Mouse (Mus musculus) mouse trophoblast stem cell (cell line): ENCODE data around the gene Pla2g4b.

Source experiments
- in situ Hi-C, 2 experiments: fragments of 300-500 bp; cut with MseI, MboI; formaldehyde crosslinking; loops; 2 replicates in 1 of 2; 3 replicates in 1 of 2; pipeline ENCODE4 v1.15.1; 2025

The Pla2g4b gene

DNA sequence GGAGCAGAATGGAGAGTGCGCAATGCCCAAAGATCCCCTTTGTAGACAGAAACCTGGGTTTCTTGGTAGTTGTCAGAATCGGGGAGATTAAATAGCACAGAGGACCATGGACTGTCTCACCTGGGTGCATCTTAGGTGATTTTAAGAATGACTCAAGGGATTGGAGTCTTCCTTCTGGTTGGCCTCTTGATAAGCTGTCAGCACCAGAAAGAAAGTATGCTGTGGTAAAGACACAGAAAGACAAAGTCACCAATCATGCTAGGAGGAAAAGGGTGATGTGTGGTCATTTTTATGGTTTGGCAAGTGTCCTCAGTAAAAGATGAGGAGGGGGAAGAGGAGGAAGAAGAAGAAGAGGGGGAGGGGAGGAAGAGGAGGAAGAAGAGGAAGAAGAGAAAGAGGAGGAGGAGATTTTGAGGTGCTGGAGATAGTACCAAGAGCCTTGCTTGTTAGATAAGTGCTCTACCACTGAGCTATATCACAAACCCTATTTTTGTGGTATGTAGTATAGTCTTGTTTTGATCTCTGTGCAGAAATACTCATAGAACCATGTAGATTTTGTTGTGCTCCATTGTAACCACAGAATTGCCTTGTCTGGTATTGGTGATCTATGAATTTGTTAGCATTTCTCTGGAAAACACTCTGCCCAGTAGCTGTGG is 19.3 kb upstream of the Pla2g4b start:
- in situ Hi-C loops, result loop anchor here in 1 of 2 experiments (5.0 kb wide), 1 partner anchor 37 kb away; no protein-coding TSS in a partner anchor

DNA sequence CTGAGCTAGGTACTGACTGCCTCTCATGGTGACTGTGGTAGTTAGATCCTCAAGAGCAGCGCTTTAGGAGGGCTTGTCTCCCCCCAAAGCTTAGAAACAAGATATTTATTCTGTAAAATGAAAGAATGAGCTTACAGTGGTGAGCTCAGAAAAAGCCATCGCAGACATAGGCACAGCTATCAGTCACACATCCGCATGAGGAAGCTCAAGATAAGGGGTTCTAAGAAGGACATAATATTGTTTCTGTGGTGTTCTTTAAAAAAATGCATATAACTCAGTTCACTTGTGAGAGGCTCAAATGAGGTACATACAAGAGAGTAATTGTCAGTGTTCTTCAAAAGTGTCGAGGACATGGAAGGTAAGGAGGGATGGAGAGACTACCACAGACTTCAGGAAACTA is 17.3 kb upstream of the Pla2g4b start:
- in situ Hi-C loops, result no loop called here

DNA sequence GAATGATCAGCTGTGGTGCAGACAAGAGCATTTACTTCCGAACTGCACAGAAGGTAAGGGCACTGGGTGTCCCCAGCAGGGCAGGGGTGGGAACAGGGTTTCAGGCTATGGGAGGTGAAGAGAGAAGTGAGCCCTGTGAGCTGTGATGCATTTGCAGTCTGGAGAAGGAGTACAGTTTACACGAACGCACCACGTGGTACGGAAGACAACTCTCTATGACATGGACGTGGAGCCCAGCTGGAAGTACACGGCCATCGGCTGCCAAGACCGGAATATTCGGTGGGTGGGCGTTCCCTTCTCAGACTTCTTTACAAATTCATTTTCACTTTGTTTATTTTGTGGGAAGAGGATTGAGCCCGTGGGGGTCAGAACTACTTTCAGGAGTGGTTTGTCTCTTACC is 15.6 kb upstream of the Pla2g4b start:
- in situ Hi-C loops, result no loop called here

DNA sequence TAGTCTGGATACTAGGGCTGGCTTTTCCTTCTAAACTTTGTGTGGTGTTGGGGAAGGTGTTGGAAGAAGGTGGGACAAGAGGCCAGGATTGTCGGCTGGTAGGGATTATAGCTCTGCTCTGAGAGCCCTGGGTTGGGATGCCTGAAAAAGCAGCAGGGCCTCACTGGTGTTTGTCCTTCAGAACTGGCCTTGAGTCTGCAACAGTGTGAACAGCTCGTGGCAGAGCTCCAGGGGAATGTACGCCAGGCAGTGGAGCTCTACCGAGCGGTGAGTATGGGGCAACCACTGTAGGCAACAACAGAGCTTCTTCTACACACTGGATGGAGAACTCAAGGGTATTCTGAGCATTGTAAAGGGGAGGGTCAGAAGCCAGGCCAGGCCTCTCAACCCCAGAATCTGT is 8.9 kb upstream of the Pla2g4b start:
- in situ Hi-C loops, result no loop called here

DNA sequence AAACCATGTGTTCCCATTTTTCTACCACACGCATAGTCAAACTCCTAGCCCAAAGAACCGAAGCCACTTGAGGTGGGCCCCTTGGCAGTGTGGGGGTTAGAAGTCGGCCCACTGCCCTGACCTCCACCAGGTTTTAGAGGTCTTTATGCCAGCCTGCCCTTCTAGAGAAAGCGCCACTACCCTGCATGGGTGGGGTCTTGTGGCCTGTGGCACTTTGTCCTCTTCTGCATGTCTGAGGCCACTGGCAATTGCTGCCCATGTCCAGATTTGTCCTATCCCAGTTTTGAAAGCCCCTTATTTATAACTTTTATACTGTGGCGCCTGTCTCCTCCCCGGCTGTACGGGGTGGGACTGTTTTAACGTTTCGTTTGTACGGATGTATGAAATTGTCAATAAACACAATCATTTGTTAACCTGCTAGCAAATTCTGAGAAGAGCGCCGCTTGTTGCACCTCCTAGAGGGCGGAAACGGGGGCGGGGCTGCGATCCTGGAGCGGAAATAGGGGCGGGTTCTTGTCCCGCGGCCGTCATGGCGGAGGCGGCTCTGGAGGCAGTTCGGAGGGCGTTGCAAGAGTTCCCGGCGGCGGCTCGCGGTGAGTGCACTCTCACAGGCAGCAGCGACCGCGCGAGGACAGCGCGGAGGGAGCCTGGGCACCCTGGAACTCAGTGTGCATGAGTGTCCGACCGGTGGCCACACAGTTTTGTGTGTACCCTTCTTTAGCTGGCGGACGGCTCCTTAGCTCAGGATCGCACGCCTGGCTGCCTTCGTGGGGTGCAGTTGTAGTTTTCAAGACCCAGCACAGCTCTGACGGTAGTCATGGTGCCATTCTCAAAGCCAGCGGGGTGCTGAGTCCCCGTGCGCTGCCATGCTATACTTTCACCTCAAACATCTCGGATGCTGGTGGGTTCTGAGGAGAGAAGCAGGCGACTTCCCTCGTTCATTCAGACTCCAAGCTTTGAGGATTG is 6.0 kb upstream of the Pla2g4b start, which contains the start of the genes Jmjd7 and Gm28042:
Gene Jmjd7, plus strand, starts transcription at position 500 of the 966 bp plus-strand sequence.
Gene Gm28042, plus strand, starts transcription at position 510 of the 966 bp plus-strand sequence.
- in situ Hi-C loops, result no loop called here

DNA sequence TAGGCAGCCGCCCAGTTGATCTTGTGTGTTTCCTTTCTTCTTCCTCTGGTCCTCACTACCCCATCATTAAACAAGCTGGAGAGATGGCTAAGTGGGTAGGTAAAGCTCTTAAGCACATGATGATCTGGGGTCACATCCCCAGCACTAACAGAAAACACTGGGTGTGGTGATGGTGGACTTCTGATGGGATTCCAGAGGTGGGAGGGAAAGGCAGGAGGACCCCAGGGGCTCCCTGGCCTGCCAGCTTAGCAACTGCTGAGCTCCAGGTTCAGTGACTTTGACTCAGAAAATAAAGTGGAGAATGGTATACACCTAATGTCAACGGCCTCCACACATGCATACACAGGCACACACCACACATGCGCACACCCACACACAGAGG is 5.3 kb upstream of the Pla2g4b start:
- in situ Hi-C loops, result no loop called here

DNA sequence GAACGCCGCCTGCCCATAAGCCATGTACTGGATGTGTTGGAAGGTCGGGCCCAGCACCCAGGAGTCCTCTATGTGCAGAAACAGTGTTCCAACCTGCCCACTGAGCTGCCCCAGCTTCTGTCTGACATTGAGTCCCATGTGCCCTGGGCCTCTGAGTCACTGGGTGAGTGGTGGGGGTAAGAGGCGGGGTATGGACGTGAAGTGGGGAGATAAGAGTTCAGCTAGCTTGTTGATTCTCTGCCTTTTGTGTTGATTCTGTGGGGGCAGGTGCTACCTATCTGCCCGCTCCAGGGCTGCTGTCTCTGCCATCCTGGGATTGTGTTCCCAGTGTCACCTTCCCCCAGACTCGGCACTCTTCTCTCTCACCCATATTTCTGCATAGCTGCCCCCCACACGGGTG is 2.8 kb upstream of the Pla2g4b start:
- in situ Hi-C loops, result no loop called here

DNA sequence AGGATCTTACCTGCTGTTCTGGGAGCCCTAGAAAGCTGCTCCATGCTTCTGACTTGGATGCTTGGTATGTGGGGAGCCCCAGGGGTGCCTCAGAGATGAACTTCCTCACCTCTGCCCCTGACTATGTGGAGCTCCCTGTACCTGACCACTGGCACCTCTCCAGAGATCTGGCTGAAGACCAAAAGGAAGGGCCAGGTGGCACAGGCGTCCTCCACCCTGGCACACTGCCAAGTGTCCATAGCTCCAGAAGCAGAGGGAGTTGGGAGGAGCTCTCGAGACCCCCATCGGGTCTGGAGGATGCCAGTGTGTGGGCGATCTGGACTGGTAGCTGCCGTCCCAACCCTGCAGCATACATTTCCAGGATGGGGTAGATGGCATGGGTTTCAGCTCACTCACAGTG is 509 bp downstream of the Pla2g4b start:
- in situ Hi-C loops, result no loop called here

DNA sequence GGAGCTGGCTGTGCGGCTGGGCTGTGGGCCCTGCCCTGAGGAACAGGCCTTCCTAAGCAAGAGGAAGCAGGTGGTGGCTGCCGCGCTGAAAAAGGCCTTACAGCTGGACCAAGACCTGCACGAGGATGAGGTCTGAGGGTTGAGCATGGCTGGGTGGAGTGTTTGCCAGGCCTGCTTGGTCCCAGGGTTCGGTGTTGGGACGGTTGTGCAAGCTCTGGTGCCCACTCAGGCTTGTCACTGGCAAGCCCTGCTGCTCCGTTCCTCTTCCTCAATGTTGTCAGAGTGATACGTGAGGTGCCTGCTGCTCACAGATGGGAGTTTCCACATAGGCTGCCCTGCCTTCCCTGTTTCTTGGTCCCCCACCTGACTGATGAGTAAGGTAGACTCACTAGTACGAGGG is 4.5 kb downstream of the Pla2g4b start:
- in situ Hi-C loops, result no loop called here

DNA sequence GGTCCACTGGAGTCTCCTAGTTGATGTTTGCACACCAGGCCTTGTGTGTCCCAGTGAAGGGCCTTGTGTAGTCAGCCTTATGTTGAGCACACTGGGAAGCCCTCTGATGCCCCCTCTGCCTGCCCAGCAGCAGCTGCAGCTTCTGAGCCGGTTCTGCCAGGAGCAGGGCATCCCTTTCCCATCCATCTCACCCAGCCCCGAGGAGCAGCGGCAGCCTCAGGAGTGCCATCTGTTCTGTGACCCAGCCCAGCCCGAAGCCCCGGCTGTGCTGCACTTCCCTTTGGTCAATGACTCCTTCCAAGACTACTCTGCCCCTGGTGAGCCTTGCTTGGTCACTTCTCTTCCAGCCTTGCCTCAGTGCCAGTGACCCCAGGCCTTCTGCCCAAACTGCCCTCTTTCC is 7.8 kb downstream of the Pla2g4b start:
- in situ Hi-C loops, result no loop called here

DNA sequence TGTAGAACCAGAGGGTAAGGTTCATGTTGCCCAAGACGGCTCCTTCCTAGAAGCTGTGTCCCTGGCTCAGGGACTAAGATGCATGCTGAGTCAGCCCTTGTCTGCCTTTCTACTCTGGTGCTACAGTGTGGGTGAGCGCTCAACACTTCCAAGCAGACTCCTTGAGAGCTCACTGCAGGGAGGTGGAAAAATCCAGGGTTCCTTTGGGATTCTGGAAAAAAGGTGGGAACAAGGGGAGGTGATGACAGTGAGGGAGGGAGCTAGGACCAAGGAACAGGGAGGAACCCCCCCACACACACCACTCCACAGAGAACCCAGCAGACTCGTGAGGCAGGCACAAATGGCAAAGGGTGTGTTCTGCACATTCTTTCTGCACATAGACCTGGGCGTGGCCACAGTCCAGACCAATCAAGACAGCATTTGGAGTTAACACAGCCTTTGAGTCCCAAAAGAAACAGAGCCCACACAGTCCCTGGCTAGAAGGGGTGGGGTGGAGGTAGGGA is 10.9 kb downstream of the Pla2g4b start:
- in situ Hi-C loops, result no loop called here

DNA sequence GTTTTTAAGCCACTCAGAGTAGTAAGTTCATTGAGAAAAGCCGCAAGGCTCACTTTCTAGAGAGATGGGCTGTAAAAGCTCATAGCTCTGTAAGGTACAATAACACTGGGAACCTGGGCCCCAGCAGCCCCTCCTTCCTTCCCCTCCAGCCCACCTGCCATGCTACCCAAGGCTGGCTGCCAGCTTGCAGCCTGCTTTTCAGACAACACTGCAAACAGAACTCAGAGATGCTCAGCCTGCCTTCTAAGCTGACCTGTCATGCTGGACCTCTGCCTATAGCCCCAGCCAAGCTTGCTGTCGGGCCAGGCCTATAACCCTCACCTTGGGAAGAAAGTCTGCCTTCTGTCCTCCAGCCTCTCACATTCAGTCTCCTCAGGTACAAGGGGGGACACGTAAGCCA is 11.5 kb downstream of the Pla2g4b start:
- in situ Hi-C loops, result no loop called here

DNA sequence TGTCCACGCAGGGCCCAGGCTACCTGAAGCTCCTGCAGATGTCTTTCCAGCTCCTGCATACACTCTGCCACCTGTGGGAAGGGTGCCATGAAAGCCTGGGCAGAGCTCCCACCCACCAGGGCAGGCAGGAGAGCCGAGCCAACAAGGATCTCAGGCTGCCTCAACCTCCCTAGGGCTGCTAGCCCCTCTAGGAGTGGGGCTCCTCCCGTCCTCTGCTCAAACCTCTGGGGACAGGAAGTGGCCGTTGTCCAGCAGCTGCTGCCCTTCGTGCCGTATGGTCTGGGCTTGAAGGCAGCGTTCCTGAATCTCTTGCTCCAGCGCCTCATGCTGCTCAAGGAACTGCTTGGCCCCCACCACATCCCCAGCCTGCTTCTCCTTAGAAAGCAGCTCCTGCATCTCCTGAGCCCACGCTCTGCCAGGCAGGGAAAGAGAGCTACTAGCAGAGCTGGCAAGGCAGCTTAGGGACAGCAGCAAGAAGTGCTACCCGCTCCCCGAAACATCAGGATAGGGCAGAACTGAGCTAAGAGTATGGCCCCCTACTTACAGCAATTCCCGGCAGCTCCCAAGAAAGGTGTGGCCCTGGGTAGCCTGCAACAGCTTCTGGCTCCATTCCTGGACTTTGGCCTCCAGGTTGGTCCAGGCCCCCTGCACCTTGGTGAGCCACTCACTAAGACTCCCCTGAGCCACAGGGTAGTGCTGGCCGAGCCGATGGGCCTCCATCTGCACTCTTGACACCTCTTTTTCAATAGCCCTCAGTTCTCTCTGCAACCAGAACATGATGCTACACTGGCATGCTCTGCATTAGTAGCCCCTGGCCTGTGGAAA is 13.5 kb downstream of the Pla2g4b start:
- in situ Hi-C loops, result no loop called here

DNA sequence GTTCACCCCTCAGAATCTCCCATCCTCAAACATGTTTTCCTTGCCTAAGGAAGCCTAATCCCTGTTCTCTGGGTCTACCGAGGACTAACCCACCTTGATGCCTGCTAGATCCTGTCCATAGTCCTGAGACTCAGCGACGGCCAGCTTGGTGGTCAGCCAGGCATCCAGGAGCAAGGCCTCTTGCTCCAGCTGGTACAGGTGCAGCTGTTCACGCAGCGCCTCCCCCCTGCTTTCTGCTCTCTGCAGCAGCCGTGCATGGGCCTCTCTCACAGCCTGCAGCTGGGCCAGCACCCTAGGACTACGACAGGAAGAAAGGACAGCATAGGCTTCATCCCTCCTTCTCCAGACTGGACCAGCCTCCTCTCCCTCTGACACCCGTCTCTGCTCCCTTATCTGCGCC is 15.0 kb downstream of the Pla2g4b start:
- in situ Hi-C loops, result no loop called here

DNA sequence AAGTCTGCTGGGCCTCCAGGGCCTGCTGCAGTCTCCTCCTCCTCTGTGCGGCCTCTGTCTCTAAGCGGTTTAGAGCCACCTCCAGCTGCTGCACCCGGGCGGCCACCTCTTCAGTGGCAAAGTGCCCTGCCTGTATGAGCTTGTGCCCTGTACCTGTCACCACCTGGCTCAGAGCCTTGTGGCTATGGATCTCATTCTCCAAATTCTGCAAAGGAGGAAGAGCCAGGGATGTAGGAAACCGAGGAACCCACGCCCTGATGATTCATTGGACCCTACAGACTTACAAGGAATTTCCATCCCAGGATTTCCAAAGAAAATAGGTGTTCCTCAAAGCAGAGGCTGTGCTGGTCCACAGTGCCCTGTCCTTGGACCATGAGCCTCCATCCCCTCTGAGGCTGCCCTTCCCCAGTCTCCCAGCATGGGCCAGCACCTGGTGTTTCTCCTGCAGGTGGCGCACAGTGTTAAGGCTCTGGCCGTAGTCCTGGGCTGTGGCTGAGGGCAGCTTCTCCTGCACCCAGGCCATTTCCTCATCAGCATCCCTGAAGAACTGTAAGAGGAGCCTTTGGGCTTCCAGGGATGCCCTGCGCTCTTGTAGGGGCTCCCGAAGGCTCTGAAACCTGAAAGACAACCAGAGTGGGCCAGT is 16.5 kb downstream of the Pla2g4b start:
- in situ Hi-C loops, result no loop called here

DNA sequence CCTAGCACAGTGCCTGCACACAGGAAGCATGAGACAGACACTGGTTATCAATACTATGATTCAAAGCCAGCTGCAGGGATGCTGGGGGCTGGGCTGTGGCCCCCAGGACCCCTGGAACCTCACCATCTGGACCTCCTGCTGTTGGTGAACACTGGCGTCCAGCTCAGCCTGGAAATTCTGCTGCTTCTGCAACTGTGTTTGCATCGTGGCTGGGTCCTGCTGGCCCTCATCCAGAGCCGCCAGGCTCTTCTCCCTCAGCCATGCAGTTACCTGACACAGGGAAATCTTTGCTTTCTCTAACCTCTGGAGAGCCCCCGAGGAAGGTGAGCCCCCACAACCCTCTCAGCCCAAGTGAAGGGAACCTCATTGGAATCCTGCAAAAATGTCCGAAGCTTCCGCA is 18.2 kb downstream of the Pla2g4b start:
- in situ Hi-C loops, result no loop called here

DNA sequence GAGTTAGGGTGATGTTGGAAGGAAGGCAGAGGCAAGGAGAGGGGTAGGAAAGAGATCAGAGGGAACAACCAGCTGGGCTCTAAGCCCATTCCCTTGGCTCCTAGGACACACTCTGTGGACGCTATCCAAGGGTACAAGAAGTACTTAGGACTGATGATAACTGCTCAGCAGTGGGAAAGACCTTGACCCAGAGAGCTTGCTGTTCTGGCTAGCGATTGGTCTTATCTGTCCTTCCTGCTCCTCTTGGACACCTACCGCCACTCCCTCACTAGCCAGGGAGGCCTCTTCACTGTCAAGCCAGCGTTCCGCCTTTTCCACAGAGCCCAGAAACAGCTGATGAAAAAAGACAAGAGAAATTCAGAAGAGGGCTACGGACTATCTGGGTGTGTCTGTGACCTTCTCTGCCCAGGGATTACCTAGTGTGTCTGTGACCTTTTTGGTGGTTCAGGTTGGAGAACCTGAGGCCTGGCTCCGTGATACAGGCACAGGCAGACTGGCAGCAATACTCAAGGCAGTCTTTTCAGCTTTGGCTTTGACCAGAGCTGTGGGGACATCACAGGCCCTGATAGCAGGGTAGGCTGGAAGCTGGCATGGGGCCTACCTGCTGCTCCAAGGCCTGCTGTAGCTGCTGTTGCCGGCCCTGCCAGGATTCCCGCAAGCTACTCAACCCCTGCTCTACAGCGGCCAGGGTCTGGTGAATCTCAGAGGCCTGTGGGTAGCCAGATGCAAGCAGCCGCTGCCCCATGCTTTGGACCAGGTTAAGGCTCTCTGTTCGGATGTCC is 21.7 kb downstream of the Pla2g4b start:
- in situ Hi-C loops, result no loop called here

DNA sequence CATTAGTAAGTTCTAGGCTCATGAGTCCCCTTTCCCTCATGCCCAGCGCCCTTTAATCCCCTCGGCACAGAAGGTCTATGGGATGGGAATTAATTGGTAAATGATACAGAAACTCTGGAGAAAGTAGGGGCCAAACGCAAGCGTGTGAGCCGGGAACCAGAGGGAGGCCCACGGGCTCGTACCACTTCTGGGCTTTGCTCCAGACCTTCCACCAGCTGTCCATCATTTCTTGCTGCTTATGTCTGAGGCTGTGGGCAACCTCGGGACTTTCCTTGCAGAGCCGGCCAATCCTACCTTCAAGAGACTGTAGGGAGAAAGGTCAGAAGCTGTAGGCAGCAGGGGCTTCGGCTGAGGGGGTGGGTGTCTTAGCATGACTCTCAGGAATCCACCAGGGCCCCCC is 22.7 kb downstream of the Pla2g4b start:
- in situ Hi-C loops, result no loop called here

DNA sequence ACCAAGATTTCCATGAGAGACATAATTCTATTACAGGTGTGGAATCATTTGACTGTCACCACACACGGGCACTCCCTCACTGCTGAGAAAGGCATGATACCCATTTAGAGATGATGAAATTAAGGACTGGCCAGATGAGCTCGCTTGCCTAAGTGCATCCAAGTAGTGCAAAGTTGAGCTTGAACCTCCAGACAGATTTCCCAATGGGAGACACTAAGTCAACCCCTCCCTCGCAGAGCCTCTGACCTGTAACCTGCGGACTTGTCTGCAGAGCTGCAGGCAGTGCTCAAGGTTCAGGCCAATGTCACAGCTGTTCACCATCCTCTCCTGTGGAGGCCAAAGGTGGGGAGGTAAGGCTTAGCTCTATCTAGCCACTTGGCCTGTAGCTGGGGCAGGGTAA is 25.6 kb downstream of the Pla2g4b start:
- in situ Hi-C loops, result no loop called here

DNA sequence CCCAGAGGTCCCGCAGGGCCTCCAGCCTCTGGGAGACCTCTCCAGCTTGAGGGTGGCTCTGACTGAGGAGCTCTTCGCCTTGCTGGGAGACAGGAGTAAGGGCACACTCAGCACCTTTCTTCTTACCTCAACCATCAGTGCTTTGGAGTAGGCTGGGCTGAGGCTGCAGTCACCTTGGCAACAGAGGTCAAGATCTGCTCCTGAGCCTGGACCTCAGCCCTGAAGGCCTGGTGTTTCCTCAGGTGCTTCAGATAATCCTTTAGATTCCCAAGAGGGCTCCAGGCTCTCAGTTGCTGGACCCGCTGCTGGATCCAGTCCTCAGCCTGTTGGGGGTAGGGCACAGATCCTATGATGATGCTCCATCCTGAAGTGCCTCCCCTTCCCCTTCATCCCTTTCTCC is 26.2 kb downstream of the Pla2g4b start:
- in situ Hi-C loops, result no loop called here

DNA sequence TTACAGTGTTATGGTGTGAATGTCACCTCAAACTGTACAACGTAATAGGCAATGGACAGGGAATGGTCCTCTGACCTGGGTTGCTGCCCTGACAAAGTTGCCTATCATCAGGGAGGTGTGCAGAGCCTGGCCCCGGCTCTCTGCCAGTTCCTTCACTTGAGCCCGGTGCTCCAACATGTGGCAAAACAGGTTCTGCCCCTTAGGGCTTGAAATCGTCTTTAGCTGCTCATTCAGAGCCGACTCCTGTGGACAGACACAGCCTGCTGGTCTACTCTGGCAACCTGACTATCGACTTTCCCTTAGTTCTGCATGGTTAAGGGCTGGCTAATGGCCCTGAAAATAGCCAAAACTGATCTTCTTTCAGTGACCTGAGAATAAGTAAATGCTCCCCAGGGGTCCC is 27.0 kb downstream of the Pla2g4b start:
- in situ Hi-C loops, result no loop called here
